Mouse (Mus musculus): ENCODE measurements around the gene Olfr434. TPM values are rescaled to one million over a fixed set of nuclear protein-coding genes. Genes with fewer than 3 reads are reported as not detected.
"Not testable (repeated sequence)": the region's sequence is repeated elsewhere in the genome, so short reads cannot be mapped to it uniquely, and the experiment has no call there.

Gene Olfr434
- polyA plus RNA-seq (2015; fragmentation: Nextera tagmentation; extraction: Ambion mirVana): not detected in 2 replicates

DNA sequence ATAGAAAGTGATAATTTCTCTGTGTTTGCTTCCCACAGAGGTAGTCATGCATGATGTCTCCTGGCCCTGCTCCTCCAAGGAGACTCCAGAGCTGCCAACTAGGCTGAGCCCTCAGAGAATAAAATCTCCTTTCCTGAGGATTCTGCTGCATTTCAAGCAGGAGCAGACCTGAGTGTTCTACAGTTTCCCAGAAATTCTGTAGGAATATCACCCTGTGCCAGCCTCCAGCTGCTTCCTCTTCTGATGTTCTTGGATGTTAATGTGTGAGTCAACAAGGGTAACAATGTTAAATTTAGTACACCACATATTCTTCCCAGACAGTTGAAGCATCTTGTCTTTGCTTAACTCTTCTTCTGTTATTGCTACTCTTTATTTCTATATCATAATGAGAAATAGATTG, at the start of gene Olfr434:
Gene Olfr434, plus strand, starts transcription at position 149 of the 400 bp plus-strand sequence.
- H3K4me2 ChIP-seq (ENCODE audit: low read depth, low read length); H3K27me3 ChIP-seq (ENCODE audit: control insufficient read depth, insufficient read depth, low read depth, low read length); H3K9ac ChIP-seq (ENCODE audit: low read length); ATAC-seq (ENCODE audit: low read depth); H3K4me1 ChIP-seq (replicated peaks; ENCODE audit: control insufficient read depth, insufficient read depth, low read length); H3K36me3 ChIP-seq (ENCODE audit: control insufficient read depth, insufficient read depth, low read length); H3K4me3 ChIP-seq (ENCODE audit: low read length); H3K9me3 ChIP-seq (ENCODE audit: control insufficient read depth, low read length); H3K27ac ChIP-seq (ENCODE audit: low read length): not testable (repeated sequence)

DNA sequence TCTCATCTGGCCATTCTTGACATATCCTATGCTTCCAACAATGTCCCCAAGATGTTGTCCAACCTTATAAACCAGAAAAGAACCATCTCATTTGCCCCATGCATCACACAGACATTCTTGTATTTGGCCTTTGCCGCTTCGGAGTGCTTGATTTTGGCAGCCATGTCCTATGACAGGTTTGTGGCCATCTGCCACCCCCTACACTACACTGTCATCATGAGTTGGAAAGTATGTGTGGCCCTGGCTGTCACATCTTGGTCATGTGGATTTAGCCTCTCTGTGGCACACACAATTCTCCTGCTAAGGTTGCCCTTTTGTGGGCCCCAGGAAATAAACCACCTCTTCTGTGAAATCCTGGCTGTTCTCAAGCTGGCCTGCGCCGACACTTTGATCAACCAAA, 45.6 kb upstream of the Olfr434 start:
- Histone ChIP-seq H3K4me3 (ENCODE audit: low read length) (no peak overlapping the region), H3K4me1 (replicated peaks; ENCODE audit: control insufficient read depth, insufficient read depth, low read length) (no peaks in the 10 kb centered on the region), H3K9me3 (ENCODE audit: control insufficient read depth, low read length) (no peaks in the 10 kb centered on the region), H3K4me2 (ENCODE audit: low read depth, low read length) (no peak overlapping the region), H3K9ac (ENCODE audit: low read length) (no peak overlapping the region), H3K36me3 (ENCODE audit: control insufficient read depth, insufficient read depth, low read length) (no peaks in the 10 kb centered on the region), H3K27ac (ENCODE audit: low read length) (no peak overlapping the region), H3K27me3 (ENCODE audit: control insufficient read depth, insufficient read depth, low read depth, low read length) (no peaks in the 10 kb centered on the region)
- ATAC-seq (ENCODE audit: low read depth): no peak
- 85% methylated on average over 4 of the region's 4 CpGs for WGBS

DNA sequence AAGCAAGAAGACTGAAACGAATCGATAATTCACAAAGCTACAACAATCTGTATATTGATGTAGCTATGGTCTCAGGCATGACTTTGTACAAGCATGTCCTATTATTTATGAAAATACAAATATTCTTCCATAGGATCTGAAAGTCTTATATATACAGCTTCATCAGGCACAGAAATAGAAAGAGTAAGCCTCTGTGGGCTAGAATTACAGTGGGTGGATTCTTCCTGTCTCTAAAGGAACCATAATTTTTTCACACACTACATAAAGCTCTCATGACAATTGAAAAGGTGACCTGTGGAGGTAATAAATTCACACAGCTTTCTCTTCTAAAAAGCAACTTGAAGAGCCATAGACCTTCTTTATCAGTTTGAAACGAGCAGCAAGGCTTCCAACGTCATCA, 41.0 kb upstream of the Olfr434 start, which contains the start of gene Olfr13:
Gene Olfr13, plus strand, starts transcription at position 301 of the 400 bp plus-strand sequence.
- no peak within 1 kb of the TSS for H3K4me2 ChIP-seq (ENCODE audit: low read depth, low read length)
- 50% methylated on average over 4 of the region's 4 CpGs for WGBS
- H3K27me3 ChIP-seq (ENCODE audit: control insufficient read depth, insufficient read depth, low read depth, low read length): no peaks in the 10 kb centered on the region
- H3K9ac ChIP-seq (ENCODE audit: low read length): no peak within 1 kb of the TSS
- no peaks in the 10 kb centered on the region for H3K9me3 ChIP-seq (ENCODE audit: control insufficient read depth, low read length)
- no peaks in the 10 kb centered on the region for H3K36me3 ChIP-seq (ENCODE audit: control insufficient read depth, insufficient read depth, low read length)
- ATAC-seq (ENCODE audit: low read depth): no peak
- no peak within 1 kb of the TSS for H3K27ac ChIP-seq (ENCODE audit: low read length)
- H3K4me1 ChIP-seq (replicated peaks; ENCODE audit: control insufficient read depth, insufficient read depth, low read length): no peaks in the 10 kb centered on the region
- H3K4me3 ChIP-seq (ENCODE audit: low read length): no peak within 1 kb of the TSS

DNA sequence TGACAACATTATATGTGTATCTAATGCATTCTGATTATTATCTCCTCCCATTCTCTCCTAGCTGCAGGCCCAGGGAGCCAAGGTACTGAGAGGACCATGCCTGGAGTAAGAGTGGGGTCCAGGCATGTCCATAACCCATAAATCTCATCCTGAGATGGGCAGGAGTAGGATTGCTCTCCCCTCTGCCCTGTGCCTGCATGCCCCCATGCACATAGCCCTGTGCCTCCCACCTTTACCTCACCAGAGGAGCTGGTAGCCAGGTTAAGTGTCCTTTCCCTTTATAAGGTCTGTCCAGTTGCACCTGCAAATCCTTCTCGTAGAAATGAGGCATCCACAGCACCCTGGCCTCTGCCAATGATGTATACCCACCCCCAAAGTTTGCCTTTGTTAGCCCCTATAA, 34.7 kb upstream of the Olfr434 start:
- Histone ChIP-seq H3K4me2 (ENCODE audit: low read depth, low read length) (no peak overlapping the region), H3K9ac (ENCODE audit: low read length) (no peak overlapping the region), H3K4me3 (ENCODE audit: low read length) (no peak overlapping the region), H3K9me3 (ENCODE audit: control insufficient read depth, low read length) (no peaks in the 10 kb centered on the region), H3K36me3 (ENCODE audit: control insufficient read depth, insufficient read depth, low read length) (no peaks in the 10 kb centered on the region), H3K27ac (ENCODE audit: low read length) (no peak overlapping the region), H3K4me1 (replicated peaks; ENCODE audit: control insufficient read depth, insufficient read depth, low read length) (no peaks in the 10 kb centered on the region), H3K27me3 (ENCODE audit: control insufficient read depth, insufficient read depth, low read depth, low read length) (no peaks in the 10 kb centered on the region)
- WGBS: 59% methylated on average over 1 of the region's 1 CpGs
- no peak for ATAC-seq (ENCODE audit: low read depth)

DNA sequence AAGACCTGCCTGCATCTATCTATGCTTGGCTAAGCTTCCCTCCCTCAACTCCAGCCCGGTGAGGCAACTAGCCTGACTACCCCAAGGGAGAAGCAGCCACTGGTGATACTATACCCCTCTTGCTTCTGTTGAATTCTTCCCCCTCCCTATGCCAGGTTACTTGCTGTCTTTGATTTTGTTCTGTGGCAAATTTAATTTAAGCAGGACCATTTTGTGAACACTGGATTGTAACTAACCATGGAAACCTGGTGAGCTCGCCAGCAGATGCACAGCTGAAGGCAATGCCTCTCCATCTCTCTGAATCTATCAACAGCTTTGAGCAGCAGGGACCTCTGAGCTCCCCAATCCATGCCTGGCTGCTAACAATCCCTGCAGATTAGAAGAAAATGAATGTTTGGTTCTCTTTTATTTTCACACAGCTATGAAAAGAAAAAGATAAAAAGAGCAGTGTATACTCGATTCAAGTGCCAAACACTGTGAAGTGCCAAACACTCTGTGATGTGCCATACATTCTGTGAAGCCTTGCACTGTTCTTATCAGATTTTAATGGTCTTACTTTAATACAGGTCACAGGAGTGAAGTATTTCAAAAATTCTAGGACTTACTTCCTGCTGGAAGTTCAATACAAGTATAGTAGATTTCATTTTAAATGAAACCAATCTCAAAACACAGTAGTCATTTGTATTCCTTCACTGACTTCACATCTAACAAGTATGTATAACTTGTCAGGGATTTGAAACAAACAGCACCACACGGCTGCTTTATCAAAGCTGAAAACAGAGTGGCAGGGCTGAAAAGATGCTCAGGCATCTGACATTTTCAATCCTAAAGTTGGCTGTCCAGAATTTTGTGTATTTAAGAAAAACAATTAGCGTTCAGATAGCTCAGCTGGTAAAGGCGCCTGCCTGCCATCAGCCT, 34.0 kb upstream of the Olfr434 start:
- WGBS: 32% methylated on average over 6 of the region's 6 CpGs
- no peaks in the 10 kb centered on the region for H3K4me1 ChIP-seq (replicated peaks; ENCODE audit: control insufficient read depth, insufficient read depth, low read length)
- no peak overlapping the region for H3K27ac ChIP-seq (ENCODE audit: low read length)
- H3K4me2 ChIP-seq (ENCODE audit: low read depth, low read length): no peak overlapping the region
- H3K9me3 ChIP-seq (ENCODE audit: control insufficient read depth, low read length): no peaks in the 10 kb centered on the region
- no peaks in the 10 kb centered on the region for H3K36me3 ChIP-seq (ENCODE audit: control insufficient read depth, insufficient read depth, low read length)
- H3K27me3 ChIP-seq (ENCODE audit: control insufficient read depth, insufficient read depth, low read depth, low read length): no peaks in the 10 kb centered on the region
- H3K9ac ChIP-seq (ENCODE audit: low read length): no peak overlapping the region
- H3K4me3 ChIP-seq (ENCODE audit: low read length): no peak overlapping the region
- no peak for ATAC-seq (ENCODE audit: low read depth)

DNA sequence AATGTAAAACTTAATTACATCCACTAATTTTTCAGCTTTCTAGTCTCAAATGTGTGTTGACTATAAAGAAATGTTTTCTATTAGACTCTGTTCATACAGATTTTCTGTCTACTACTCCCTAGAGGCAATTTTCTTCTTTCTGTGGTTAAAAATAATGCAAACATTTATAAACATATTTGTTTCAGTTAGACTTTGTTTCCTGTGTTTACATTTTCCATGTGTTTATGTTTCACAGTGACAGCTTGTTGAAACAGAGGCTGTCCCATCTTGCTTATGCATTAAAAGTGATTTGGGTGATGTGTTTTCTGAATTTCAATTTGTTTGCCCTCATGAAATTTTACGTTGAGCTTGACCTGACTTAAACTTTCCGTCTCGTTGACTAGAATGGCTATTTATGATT, 21.8 kb upstream of the Olfr434 start:
- Histone ChIP-seq H3K27me3 (ENCODE audit: control insufficient read depth, insufficient read depth, low read depth, low read length) (no peaks in the 10 kb centered on the region), H3K9ac (ENCODE audit: low read length) (no peak overlapping the region), H3K27ac (ENCODE audit: low read length) (peak overlapping the region; percentile 59), H3K36me3 (ENCODE audit: control insufficient read depth, insufficient read depth, low read length) (no peaks in the 10 kb centered on the region), H3K4me3 (ENCODE audit: low read length) (no peak overlapping the region), H3K9me3 (ENCODE audit: control insufficient read depth, low read length) (no peaks in the 10 kb centered on the region), H3K4me1 (replicated peaks; ENCODE audit: control insufficient read depth, insufficient read depth, low read length) (no peaks in the 10 kb centered on the region), H3K4me2 (ENCODE audit: low read depth, low read length) (no peak overlapping the region)
- ATAC-seq (ENCODE audit: low read depth): peak; percentile 73
- 30% methylated on average over 3 of the region's 3 CpGs for WGBS

DNA sequence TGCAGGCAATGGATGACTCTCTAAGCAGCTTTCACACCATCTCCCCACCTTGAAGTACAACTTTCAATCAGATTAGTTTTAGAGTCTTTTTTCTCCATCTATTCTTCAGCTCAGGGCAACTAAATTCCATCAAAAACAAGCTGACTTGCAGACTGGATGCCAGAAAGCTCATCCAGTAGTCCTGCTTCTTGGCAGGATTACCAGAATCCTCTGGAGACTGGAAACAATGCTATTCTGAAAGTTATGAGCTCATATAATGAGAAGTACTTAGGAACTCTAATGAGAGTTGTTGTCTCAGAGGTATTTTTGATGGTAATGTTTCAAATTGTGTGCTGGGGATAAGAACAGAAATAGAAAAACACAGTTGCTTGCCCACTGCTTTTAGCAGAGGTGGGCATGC, 16.0 kb upstream of the Olfr434 start, which contains the start of gene Olfr435:
Gene Olfr435, plus strand, starts transcription at position 366 of the 400 bp plus-strand sequence.
- Histone ChIP-seq H3K27me3 (ENCODE audit: control insufficient read depth, insufficient read depth, low read depth, low read length) (no peaks in the 10 kb centered on the region), H3K9me3 (ENCODE audit: control insufficient read depth, low read length) (no peaks in the 10 kb centered on the region), H3K4me3 (ENCODE audit: low read length) (no peak within 1 kb of the TSS), H3K4me2 (ENCODE audit: low read depth, low read length) (no peak within 1 kb of the TSS), H3K4me1 (replicated peaks; ENCODE audit: control insufficient read depth, insufficient read depth, low read length) (0 out of 2 replicates have a peak, but pooled peaks cover 2% of the 10 kb centered on the region), H3K27ac (ENCODE audit: low read length) (0 out of 2 replicates have a peak within 1 kb of the TSS, but pooled peaks have one; percentile 22), H3K36me3 (ENCODE audit: control insufficient read depth, insufficient read depth, low read length) (no peaks in the 10 kb centered on the region), H3K9ac (ENCODE audit: low read length) (no peak within 1 kb of the TSS)
- no peak for ATAC-seq (ENCODE audit: low read depth)

DNA sequence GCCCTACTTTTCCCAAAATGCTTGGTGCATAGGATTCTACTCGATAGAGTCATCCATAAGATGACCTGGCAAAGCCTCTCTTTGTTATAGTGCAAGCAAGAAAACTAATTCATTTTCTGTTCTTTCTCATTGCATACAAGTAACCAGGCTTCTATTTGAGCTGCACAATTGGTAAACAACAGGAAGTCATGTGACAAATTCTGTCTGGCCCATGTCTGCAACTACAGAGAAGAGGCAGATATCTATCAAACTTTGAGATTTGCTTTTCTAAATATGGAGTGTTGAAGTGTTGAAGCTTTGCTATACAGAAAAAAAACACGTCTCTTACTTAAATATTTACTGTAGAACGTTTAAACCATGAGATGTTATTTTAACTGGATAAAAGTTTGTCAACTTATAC, 14.7 kb upstream of the Olfr434 start:
- peak; percentile 57 for ATAC-seq (ENCODE audit: low read depth)
- no peaks in the 10 kb centered on the region for H3K9me3 ChIP-seq (ENCODE audit: control insufficient read depth, low read length)
- H3K27me3 ChIP-seq (ENCODE audit: control insufficient read depth, insufficient read depth, low read depth, low read length): no peaks in the 10 kb centered on the region
- no peak overlapping the region for H3K9ac ChIP-seq (ENCODE audit: low read length)
- H3K4me1 ChIP-seq (replicated peaks; ENCODE audit: control insufficient read depth, insufficient read depth, low read length): 0 out of 2 replicates have a peak, but pooled peaks cover 2% of the 10 kb centered on the region
- 19% methylated on average over 3 of the region's 3 CpGs for WGBS
- H3K4me2 ChIP-seq (ENCODE audit: low read depth, low read length): no peak overlapping the region
- no peaks in the 10 kb centered on the region for H3K36me3 ChIP-seq (ENCODE audit: control insufficient read depth, insufficient read depth, low read length)
- H3K4me3 ChIP-seq (ENCODE audit: low read length): no peak overlapping the region
- H3K27ac ChIP-seq (ENCODE audit: low read length): 0 out of 2 replicates have a peak overlapping the region, but pooled peaks have one; percentile 22

DNA sequence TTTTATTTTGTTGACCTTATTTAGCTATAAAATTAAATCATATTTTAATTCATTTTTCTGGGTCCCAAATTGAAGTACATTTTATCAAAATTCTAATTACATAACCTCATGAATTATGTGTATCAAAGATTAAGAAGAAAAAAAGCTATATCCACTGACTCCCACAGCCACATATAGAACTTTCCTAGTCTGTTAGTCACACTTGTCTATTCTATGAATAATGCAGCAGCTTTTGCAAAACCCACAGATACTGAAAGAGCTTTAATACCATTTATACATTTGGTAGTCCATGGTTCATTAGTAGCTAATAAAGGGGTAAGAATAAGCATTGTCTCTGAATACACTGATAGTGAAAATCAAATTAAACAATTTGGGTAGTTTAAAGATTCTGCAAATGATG, 10.0 kb upstream of the Olfr434 start:
- Histone ChIP-seq H3K4me3 (ENCODE audit: low read length) (no peak overlapping the region), H3K27ac (ENCODE audit: low read length) (no peak overlapping the region), H3K9me3 (ENCODE audit: control insufficient read depth, low read length) (no peaks in the 10 kb centered on the region), H3K9ac (ENCODE audit: low read length) (no peak overlapping the region), H3K4me1 (replicated peaks; ENCODE audit: control insufficient read depth, insufficient read depth, low read length) (no peaks in the 10 kb centered on the region), H3K4me2 (ENCODE audit: low read depth, low read length) (no peak overlapping the region), H3K36me3 (ENCODE audit: control insufficient read depth, insufficient read depth, low read length) (no peaks in the 10 kb centered on the region), H3K27me3 (ENCODE audit: control insufficient read depth, insufficient read depth, low read depth, low read length) (no peaks in the 10 kb centered on the region)
- no peak for ATAC-seq (ENCODE audit: low read depth)
